Mouse (Mus musculus): ENCODE measurements around the gene Serhl. TPM values are rescaled to one million over a fixed set of nuclear protein-coding genes. Genes with fewer than 3 reads are reported as not detected.
"Not testable (repeated sequence)": the region's sequence is repeated elsewhere in the genome, so short reads cannot be mapped to it uniquely, and the experiment has no call there.

Gene Serhl
- 10 to 100 TPM; 63.6 to 95.2 (median 80.0) TPM for polyA plus RNA-seq (2017; shearing (Covaris generic))

- no peak for ATAC-seq
Observed at GRCm38 (mm10) chr15:83089429-83089605, at the start of gene Serhl. Gene Serhl (plus strand): TSS chr15:83089506.

- no peak for ATAC-seq
Observed at GRCm38 (mm10) chr15:83040156-83040555, 49.1 kb upstream of the Serhl start.

- no peak for ATAC-seq
Observed at GRCm38 (mm10) chr15:83042655-83043361, 46.5 kb upstream of the Serhl start.

- ATAC-seq = no peak
Observed at GRCm38 (mm10) chr15:83043362-83043708, 46.0 kb upstream of the Serhl start.

GRCm38 (mm10) chr15:83045565-83045964 is 43.7 kb upstream of the Serhl start:
- ATAC-seq = not testable (repeated sequence)

GRCm38 (mm10) chr15:83046308-83046707 is 43.0 kb upstream of the Serhl start:
- no peak for ATAC-seq

- no peak for ATAC-seq
Observed at GRCm38 (mm10) chr15:83046730-83047129, 42.6 kb upstream of the Serhl start.

GRCm38 (mm10) chr15:83052341-83053104 is 36.8 kb upstream of the Serhl start:
- no peak for ATAC-seq

- ATAC-seq = no peak
Observed at GRCm38 (mm10) chr15:83053261-83053660, 36.0 kb upstream of the Serhl start.

- no peak for ATAC-seq
Observed at GRCm38 (mm10) chr15:83055569-83055968, 33.7 kb upstream of the Serhl start.

GRCm38 (mm10) chr15:83056378-83057083 is 32.8 kb upstream of the Serhl start:
- no peak for ATAC-seq

GRCm38 (mm10) chr15:83057533-83057932 is 31.8 kb upstream of the Serhl start:
- ATAC-seq = no peak

GRCm38 (mm10) chr15:83059233-83059660 is 30.1 kb upstream of the Serhl start:
- ATAC-seq = no peak

- no peak for ATAC-seq
Observed at GRCm38 (mm10) chr15:83061689-83062088, 27.6 kb upstream of the Serhl start.

- ATAC-seq = not testable (repeated sequence)
Observed at GRCm38 (mm10) chr15:83062582-83062981, 26.7 kb upstream of the Serhl start.

GRCm38 (mm10) chr15:83065543-83065942 is 23.8 kb upstream of the Serhl start:
- ATAC-seq = no peak

GRCm38 (mm10) chr15:83068270-83068669 is 21.0 kb upstream of the Serhl start:
- ATAC-seq = no peak

GRCm38 (mm10) chr15:83070942-83071341 is 18.4 kb upstream of the Serhl start:
- no peak for ATAC-seq

- ATAC-seq = no peak
Observed at GRCm38 (mm10) chr15:83071752-83072151, 17.6 kb upstream of the Serhl start.

GRCm38 (mm10) chr15:83074179-83074578 is 15.1 kb upstream of the Serhl start:
- no peak for ATAC-seq

- peak; percentile 87 for ATAC-seq
Observed at GRCm38 (mm10) chr15:83075607-83076525, 13.4 kb upstream of the Serhl start.

- ATAC-seq = no peak
Observed at GRCm38 (mm10) chr15:83083530-83083929, 5.8 kb upstream of the Serhl start.

Measured in inflammation-experienced regulatory T-cells, adult 6 months (primary cell).